Mouse (Mus musculus): ENCODE measurements around the gene Exoc5.

The Exoc5 gene

DNA sequence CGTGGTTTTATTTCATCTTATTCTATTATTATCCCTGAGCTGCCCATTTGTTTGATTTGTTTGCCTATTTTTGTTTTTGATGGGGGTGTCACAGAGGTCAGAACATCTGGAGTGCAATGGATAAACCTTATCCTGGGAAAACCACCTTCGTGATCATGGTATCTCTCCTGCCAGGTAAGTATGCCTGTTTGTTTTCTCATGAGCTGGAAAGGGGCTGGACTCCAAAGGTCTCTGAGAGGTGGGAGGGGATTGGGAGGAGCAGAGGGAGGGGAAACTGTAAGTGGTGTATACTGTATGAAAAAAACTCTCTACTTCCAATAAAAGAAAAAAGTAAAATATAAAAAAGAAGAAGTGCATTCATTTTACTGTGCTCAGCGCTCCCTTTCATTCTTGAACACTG, 64.8 kb downstream of the Exoc5 start:
- no peak for DNase-seq (ENCODE audit: low spot score)

DNA sequence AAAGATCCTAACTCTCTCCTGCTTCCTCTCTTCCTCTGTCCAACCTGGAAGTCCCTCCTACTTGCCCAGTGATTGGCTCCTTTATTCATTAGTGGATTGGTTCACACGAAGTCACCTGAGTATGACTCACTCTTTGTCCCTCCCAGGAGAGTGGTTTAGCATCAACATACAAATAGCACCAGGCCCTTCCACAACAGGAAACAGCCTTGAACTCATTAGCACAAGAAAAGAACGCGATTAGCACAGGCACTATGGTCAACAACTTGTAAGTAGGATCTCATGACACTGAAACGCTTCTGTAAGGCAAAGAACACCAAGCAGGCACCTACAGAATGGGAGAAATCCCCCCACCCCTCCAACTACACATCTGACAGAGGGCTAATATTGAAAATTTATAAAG, 67.7 kb downstream of the Exoc5 start:
- DNase-seq (ENCODE audit: low spot score), result no peak

DNA sequence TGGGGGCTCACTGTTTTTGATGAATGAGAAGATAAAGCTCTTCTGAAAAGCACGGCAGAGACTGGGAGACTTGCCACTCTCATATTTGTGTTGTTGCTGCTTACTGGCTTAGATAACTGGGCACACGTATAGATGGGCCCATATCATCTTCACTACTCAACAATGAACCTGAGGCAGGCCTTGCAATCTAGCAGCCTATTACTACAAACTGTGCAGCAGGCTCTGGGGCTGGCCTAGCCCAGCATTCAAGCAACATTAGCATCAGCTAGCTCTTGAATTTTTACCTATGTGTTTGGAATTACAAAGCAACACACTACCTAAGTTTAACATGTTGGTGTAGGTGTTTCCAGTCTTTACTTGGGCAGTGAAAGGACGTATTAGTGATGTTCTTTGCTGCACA, 72.6 kb downstream of the Exoc5 start:
- no peak for DNase-seq (ENCODE audit: low spot score)

DNA sequence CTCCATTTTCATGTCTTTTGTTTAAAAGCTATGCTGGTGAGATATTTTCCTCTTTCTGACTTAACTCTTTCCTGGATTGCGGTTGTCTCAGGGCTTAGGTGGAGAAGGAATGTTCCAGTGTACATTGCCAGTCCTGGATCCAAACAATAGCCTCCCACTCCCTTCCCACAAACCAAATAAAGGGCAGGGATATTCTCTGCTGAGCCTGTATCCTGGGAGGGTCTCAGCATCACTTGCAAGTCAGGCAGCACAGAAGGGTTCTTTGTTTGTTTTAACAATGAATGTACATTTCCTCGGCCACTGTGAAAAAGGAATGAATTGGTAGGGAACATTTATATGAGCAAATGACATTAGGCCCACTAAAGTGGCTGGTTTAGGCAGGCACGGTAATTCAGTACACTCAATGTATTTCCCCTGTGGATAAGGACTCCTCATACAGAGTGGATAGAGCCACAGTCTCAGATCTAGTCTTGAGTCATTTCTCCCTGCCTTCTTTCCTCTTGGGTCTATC, 74.3 kb downstream of the Exoc5 start:
- DNase-seq (ENCODE audit: low spot score), result no peak

DNA sequence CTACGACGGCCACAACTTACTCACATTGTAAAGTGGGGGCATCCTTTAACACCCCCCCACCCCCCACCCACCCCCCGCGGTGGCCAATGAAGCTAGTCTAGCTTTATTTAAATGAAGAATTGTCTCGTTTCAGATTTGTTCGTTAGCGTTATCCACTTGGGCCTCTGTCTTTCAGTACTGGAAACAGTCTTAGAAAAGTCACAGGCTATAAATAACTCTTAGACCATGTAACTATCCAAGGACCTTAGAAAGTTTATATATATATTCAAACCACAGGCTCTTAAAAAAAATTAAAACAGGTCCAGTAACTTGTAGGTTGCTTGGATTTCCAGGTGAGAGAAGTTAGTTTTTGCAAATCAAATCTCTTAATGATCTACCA, 75.3 kb downstream of the Exoc5 start:
- no peak for DNase-seq (ENCODE audit: low spot score)

DNA sequence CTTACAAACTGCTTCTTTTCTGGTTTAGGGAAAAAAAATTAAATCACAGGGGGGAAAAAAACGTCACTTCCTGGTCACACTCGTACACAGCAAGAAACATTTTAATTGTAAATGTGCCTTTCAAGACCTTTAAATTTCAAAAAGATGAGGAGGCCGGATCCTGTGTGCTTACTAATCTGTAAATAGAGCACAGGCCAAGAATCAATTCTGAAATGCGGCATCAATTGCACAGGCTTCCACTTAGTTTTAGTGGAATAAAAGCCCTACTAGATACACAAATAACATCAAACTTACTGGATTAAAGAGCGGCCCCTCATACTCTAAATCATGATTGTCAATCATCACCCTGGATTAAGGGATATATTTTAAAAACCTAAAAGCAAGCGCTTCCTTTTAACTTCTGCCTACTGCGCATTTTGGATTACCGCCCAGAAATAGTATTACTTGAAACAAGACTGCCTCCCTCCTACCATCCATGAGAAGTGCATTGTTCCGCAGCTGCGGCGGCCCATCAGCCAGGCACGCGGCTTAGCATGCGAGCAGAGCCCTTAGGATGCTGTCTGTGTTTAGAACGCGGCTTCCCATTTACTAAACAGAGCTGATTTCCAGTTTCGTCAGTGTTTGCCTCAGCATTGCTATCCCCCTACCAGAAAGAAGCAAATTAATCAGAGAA, 75.8 kb downstream of the Exoc5 start:
- DNase-seq (ENCODE audit: low spot score), result peak; percentile 17

DNA sequence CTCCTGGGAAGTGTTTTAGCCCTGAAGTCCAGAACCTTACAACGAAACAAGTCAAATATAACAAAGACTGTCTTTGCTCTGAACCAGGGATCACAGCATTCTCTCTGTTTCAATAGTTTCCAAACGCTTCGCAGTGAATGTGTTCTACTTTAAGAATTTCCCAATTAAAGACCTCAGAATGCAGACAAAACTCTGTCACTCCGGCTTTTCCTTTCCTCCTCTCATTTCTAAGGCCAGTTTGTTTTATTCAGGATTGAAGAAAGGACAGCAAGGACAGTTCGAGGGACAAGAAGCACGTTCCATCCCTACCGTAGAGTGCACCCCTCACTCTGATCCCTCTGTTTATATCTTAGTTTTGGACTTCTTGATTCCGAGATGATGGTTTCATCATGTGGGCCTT, 76.6 kb downstream of the Exoc5 start:
- no peak for DNase-seq (ENCODE audit: low spot score)

DNA sequence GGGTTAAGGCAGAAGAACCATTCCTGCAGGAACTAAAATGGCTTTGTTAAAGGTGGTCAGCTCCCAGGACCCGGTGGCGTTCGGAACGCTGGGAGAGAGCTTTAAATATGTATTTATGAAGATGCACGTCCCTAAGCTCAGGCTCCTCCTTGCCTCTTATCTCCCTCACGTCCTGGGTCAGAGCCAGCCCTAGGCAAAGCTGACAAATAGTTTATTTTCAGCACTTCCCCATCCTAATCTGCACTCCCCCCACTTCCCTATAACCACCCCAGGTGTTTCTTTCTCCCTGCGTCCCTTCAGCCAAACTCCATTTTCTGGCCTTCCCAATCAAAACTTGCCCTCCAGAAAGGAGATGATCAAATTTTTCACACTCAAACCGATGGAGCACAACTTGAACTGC, 80.2 kb downstream of the Exoc5 start:
- no peak for DNase-seq (ENCODE audit: low spot score)

DNA sequence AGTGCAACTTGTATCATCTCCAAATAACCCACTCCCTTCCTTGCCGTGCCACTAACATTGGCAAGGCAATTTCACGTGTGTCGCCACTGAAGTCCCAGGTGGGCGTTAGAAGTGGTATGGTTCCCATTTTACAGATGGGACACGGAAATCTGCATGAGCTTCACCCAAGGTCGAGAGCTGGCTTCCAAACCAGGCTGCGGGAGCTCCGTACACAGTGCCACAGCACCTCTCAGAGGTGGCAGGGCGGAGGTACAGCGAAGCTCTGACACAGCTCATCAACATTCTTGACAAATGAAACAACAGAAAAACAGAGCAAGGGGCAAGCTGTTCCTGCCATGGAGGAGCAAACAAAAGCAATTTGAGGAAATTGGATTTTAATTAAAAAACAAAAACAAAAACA, 80.8 kb downstream of the Exoc5 start:
- no peak for DNase-seq (ENCODE audit: low spot score)

DNA sequence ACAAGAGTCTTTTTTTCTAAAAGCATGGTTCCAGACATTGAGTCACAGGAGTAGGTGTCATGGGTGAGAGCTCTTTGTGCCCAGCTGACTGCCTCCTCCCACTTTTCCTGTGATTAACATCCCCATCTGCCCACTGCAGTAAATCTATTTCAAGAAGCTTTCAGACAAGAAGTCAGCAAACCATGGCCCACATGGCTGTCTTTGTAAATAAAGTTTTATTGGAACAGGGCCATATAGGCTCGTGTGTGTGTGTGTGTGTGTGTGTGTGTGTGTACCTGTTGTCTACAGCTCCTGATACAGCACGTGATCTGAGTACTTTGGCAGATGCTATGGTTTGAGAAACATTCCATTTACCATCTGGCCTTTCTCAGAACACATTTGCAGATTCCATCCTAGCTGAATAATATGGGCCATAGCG, 87.5 kb downstream of the Exoc5 start:
- no peak for DNase-seq (ENCODE audit: low spot score)

DNA sequence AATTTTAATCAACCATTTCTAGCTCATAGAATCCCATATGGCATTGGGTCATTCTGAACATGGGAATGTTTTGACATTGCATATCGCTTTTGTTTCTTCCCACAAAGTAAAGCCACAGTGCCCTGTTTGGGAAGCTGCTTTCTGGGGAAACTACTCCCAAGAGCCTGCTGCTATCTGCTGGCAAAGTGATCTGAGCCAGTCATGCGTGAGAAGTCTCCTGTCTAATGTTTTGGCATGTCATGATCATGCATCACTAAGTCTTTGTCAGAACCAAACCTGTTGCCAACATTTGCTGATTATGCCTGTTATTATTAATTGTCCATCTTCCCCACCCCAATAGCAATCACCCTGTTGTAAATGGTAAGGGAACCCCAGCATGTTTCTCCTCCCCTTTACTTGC, 94.9 kb downstream of the Exoc5 start:
- no peak for DNase-seq (ENCODE audit: low spot score)

DNA sequence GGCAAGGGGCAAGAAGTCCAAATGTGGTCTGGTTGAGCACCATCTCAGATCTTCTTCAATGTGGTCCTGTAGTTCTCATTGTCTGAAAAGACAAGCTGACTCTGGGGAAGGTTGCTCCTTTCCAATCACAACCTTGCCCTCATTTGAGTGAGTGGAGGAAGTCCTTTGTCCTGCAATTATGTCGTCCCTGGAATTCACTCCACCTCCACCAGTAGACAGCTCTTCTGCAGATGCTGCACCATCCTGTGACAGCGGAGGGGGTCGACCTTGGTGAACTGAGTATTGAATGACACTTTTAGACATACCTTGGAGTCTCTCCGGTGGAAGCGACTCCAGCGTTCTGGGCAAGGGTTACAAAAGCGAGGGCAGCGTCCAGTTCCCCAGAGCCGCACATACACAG, 97.8 kb downstream of the Exoc5 start:
- DNase-seq (ENCODE audit: low spot score), result no peak
